Mouse (Mus musculus) embryonic facial prominence, embryonic 15.5 days (tissue): ENCODE results near the gene Tcp11l2. TPM values are rescaled to one million over a fixed set of nuclear protein-coding genes. Genes with fewer than 3 reads are reported as not detected.

ENCODE experiments used
- ATAC-seq: fragments of 200-750 bp; cut with Nextera tagmentation; 2 replicates; pipeline ENCODE4 v1.8.0; 2017; ENCODE audit warnings: low read depth, moderate TSS enrichment; ENCODE audit not compliant: insufficient number of reproducible peaks, low FRiP score, low TSS enrichment
- H3K27ac ChIP-seq: fragments of 300-500 bp; sonication (generic); replicated peaks from 2 replicates; pipeline ENCODE4 v1.5.1; 2015; ENCODE audit warnings: mild to moderate bottlenecking, inconsistent platforms
- H3K27me3 ChIP-seq: fragments of 300-500 bp; sonication (generic); 2 replicates; pipeline ENCODE4 v1.6.1; 2015; ENCODE audit warnings: inconsistent platforms
- H3K36me3 ChIP-seq: fragments of 300-500 bp; sonication (generic); 2 replicates; pipeline ENCODE4 v1.6.1; 2015; ENCODE audit warnings: mild to moderate bottlenecking, inconsistent platforms
- H3K4me1 ChIP-seq: fragments of 300-500 bp; sonication (generic); 2 replicates; pipeline ENCODE4 v1.6.1; 2015; ENCODE audit warnings: inconsistent platforms
- H3K4me2 ChIP-seq: fragments of 300-500 bp; sonication (generic); replicated peaks from 2 replicates; pipeline ENCODE4 v1.6.1; 2015; ENCODE audit warnings: mild to moderate bottlenecking, inconsistent platforms
- H3K4me3 ChIP-seq: fragments of 300-500 bp; sonication (generic); replicated peaks from 2 replicates; pipeline ENCODE4 v1.5.1; 2015; ENCODE audit warnings: mild to moderate bottlenecking, inconsistent platforms
- H3K9ac ChIP-seq: fragments of 300-500 bp; sonication (generic); 2 replicates; pipeline ENCODE4 v1.6.1; 2015; ENCODE audit warnings: inconsistent platforms
- H3K9me3 ChIP-seq: fragments of 300-500 bp; sonication (generic); replicated peaks from 2 replicates; pipeline ENCODE4 v1.6.1; 2016; ENCODE audit warnings: inconsistent platforms
- WGBS: fragments of 180-500 bp; shearing (Covaris S2); methylation state at CpG from one replicate; pipeline ENCODE4 v1.1.7; 2015; 5-methylcytosine and 5-hydroxymethylcytosine counted together
- polyA plus RNA-seq: library from polyadenylated mRNA; unstranded; fragments of >200 nt; fragmentation: Nextera tagmentation; extraction: Ambion mirVana; gene quantifications from 2 replicates; pipeline ENCODE4 v1.2.1, GENCODE M21; 2015

The Tcp11l2 gene
- polyA plus RNA-seq, 1 experiment from 2014 or later: 22.4 TPM

- Histone ChIP-seq H3K9ac (no peak overlapping the region), H3K4me1 (0 out of 2 replicates have a peak, but pooled peaks cover 6% of the 10 kb centered on the region), H3K9me3 (no peaks in the 10 kb centered on the region), H3K4me3 (no peak overlapping the region), H3K36me3 (no peaks in the 10 kb centered on the region), H3K4me2 (no peak overlapping the region), H3K27ac (no peak overlapping the region), H3K27me3 (no peaks in the 10 kb centered on the region)
- no peak for ATAC-seq
- WGBS: 91% methylated on average over 4 of the region's 4 CpGs
These were observed 16.4 kb upstream of the Tcp11l2 start for GRCm38 (mm10) chr10:84559986-84560385.

GRCm38 (mm10) chr10:84562121-84562520 lies 14.3 kb upstream of the Tcp11l2 start:
- no peaks in the 10 kb centered on the region for H3K36me3 ChIP-seq
- 50% methylated on average over 5 of the region's 5 CpGs for WGBS
- H3K4me3 ChIP-seq: no peak overlapping the region
- H3K9ac ChIP-seq: no peak overlapping the region
- 0 out of 2 replicates have a peak, but pooled peaks cover 11% of the 10 kb centered on the region for H3K4me1 ChIP-seq
- no peak overlapping the region for H3K27ac ChIP-seq
- H3K27me3 ChIP-seq: no peaks in the 10 kb centered on the region
- no peak for ATAC-seq
- H3K9me3 ChIP-seq: no peaks in the 10 kb centered on the region
- no peak overlapping the region for H3K4me2 ChIP-seq

DNA sequence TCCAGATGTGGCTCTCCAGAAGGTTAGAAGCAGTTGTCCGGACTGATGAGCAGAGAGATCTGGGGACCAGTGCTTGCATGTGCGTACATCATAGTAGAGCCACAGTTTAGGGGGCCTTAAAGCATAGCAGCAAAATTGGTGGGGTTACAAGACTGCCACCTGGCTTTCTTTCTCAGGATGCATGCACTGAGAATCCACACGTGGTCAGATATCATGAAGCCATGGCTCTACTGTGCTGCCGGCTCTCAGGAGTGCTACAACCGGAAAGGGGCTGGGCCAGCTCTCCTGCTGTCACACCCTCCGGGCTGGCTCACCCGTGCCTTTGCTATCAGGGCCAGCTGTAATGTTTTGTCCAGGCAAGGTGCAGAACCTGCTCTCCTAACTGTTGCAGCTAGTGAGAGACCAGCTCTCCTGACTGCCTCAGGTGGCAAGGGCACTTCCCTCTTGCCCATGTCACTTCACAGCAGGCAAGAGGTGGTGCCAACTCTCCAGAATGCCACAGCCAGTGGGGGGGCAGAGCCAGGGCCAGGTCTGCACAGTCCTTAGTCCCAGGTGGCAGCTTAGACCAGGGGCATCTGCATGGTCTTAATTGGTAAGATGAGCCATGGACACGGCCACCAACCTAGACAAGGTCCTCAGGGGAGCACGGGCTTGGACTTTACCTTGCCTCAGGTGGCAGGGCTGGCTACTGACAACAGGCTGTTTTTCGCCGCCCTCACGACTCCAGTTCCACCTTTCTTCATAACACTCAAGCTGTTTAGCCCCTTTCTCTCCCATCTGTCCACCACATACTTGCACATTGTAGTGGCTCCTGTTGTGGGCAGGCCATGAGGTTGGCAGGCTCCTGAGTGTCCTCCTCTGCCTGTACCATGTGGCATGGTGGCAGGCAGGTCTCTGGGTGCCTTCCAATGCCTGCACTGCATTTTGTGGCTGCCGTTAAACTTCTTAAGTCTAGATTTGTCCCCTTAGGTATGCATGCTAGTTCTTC lies 13.6 kb upstream of the Tcp11l2 start:
- H3K9ac ChIP-seq: no peak overlapping the region
- H3K36me3 ChIP-seq: no peaks in the 10 kb centered on the region
- peak; percentile 51; the same call in 1 of the 2 replicates for ATAC-seq
- no peaks in the 10 kb centered on the region for H3K27me3 ChIP-seq
- 0 out of 2 replicates have a peak, but pooled peaks cover 11% of the 10 kb centered on the region for H3K4me1 ChIP-seq
- no peak overlapping the region for H3K4me2 ChIP-seq
- 42% methylated on average over 13 of the region's 13 CpGs for WGBS
- H3K9me3 ChIP-seq: no peaks in the 10 kb centered on the region
- no peak overlapping the region for H3K27ac ChIP-seq
- no peak overlapping the region for H3K4me3 ChIP-seq

DNA sequence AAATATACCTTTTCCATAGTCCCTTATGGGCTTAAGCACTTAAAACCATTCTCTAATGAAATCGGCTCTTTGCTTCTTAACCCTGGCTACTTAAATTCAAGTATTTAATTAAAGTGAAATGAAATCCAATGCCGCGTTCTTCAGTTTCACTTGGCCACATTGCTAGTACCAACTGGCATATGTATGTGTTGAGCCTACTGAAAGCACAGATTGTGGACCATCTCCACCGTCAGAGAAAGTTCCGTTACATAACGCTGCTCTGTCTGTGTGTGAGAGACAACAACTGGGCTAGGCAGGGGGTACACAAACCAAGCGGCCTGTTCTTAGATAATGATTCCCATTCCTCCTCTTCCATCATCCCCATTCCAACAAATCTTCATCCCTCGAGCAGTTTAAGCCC lies 12.0 kb upstream of the Tcp11l2 start:
- no peak for ATAC-seq
- Histone ChIP-seq H3K4me1 (0 out of 2 replicates have a peak, but pooled peaks cover 11% of the 10 kb centered on the region), H3K9ac (no peak overlapping the region), H3K4me2 (no peak overlapping the region), H3K9me3 (no peaks in the 10 kb centered on the region), H3K27me3 (no peaks in the 10 kb centered on the region), H3K4me3 (no peak overlapping the region), H3K36me3 (no peaks in the 10 kb centered on the region), H3K27ac (no peak overlapping the region)
- WGBS: 61% methylated on average over 8 of the region's 8 CpGs

DNA sequence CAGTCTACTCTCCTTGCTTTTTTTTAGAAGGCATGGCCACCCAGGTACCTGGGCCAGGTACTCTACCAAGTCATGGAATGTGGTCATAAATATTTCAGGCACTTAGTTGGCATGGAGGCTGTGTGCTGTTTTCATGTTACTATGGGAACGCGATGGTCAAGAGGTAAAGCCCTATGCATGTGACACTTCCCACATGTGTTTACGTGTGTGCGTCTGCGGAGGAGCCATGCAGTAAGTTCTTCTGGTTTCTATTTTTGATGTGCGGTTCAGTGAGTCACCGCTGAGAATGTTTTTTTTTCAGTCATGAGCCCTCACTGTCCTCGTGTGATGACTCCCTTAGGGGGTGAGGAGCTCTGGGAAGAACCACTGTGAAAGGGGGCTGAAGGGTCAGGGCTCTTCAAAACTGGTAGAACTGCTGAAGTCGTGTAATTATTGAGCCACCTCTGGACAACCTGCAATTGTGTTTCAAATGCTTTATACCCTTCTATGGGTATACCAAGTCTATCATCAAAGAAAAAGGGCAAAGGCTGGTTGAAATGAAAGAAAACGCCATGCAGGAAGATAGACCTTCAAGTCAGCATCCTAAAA lies 5.3 kb upstream of the Tcp11l2 start:
- 78% methylated on average over 10 of the region's 10 CpGs for WGBS
- H3K27me3 ChIP-seq: no peaks in the 10 kb centered on the region
- no peak overlapping the region for H3K4me3 ChIP-seq
- no peak overlapping the region for H3K9ac ChIP-seq
- no peak overlapping the region for H3K4me2 ChIP-seq
- ATAC-seq: no peak
- H3K4me1 ChIP-seq: 0 out of 2 replicates have a peak, but pooled peaks cover 4% of the 10 kb centered on the region
- no peak overlapping the region for H3K27ac ChIP-seq
- H3K9me3 ChIP-seq: no peaks in the 10 kb centered on the region
- H3K36me3 ChIP-seq: no peaks in the 10 kb centered on the region

DNA sequence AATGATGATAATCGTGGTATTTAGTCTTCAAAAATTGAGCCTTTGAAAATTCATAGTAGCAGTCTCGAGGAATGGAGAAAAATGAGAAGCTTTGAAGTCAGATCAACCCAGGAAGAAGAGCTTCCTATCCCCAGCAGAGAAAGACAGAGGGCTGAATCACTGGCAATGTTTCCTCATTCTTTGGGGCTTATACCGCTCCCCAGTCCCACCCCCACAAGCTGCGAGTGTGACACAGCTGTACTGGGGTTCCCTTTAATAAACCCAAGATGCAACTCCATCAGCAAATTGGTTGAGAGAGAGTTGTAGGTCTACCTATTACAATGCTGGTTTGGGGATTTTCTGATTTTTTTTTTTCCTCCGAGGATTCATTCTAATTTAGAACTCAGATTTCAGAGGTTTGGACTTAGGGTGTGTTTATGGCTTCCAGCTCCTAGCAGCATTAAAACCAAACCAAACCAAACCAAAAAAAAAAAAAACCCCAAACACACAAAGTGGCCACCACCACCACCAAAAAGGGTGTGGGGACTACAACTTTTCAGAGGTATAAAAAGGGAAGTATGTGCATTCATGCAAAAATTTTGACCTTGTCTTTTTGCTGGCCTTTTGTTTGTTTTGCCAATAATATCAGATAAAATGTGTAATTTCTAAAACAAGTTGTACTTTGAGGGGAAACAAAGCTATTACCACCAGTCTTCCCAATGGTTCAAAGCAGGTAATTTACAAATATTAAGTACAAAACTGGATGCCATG lies 2.6 kb upstream of the Tcp11l2 start:
- ATAC-seq: no peak
- H3K4me1 ChIP-seq: peaks cover 11% of the 10 kb centered on the region
- H3K4me3 ChIP-seq: no peak overlapping the region
- H3K9ac ChIP-seq: no peak overlapping the region
- no peak overlapping the region for H3K4me2 ChIP-seq
- no peak overlapping the region for H3K27ac ChIP-seq
- WGBS: 40% methylated on average over 5 of the region's 5 CpGs
- H3K9me3 ChIP-seq: no peaks in the 10 kb centered on the region
- H3K27me3 ChIP-seq: no peaks in the 10 kb centered on the region
- H3K36me3 ChIP-seq: no peaks in the 10 kb centered on the region

GRCm38 (mm10) chr10:84576029-84576394 lies 414 bp upstream of the Tcp11l2 start:
- Histone ChIP-seq H3K27ac (peak overlapping the region; percentile 78; the same call in 1 of the 2 replicates), H3K4me3 (peak overlapping the region; percentile 91), H3K4me2 (peak overlapping the region; percentile 96), H3K4me1 (peaks cover 11% of the 10 kb centered on the region), H3K9ac (peak overlapping the region; percentile 10; the same call in 1 of the 2 replicates), H3K9me3 (no peaks in the 10 kb centered on the region), H3K36me3 (no peaks in the 10 kb centered on the region), H3K27me3 (no peaks in the 10 kb centered on the region)
- under 1% methylated on average over 14 of the region's 14 CpGs for WGBS
- peak; percentile 79 for ATAC-seq

- ATAC-seq: peak; percentile 20; the same call in 1 of the 2 replicates
- peak overlapping the region; percentile 96 for H3K4me2 ChIP-seq
- no peaks in the 10 kb centered on the region for H3K36me3 ChIP-seq
- WGBS: 1% methylated on average over 38 of the region's 38 CpGs
- peak overlapping the region; percentile 91 for H3K4me3 ChIP-seq
- H3K27me3 ChIP-seq: no peaks in the 10 kb centered on the region
- H3K4me1 ChIP-seq: peaks cover 11% of the 10 kb centered on the region
- H3K27ac ChIP-seq: peak overlapping the region; percentile 78
- H3K9me3 ChIP-seq: no peaks in the 10 kb centered on the region
- H3K9ac ChIP-seq: peak overlapping the region; percentile 50
These were observed 773 bp downstream of the Tcp11l2 start for GRCm38 (mm10) chr10:84577071-84577727.

- H3K27ac ChIP-seq: no peak overlapping the region
- WGBS: 81% methylated on average over 10 of the region's 10 CpGs
These were observed 2.3 kb downstream of the Tcp11l2 start for GRCm38 (mm10) chr10:84578738-84579137.

DNA sequence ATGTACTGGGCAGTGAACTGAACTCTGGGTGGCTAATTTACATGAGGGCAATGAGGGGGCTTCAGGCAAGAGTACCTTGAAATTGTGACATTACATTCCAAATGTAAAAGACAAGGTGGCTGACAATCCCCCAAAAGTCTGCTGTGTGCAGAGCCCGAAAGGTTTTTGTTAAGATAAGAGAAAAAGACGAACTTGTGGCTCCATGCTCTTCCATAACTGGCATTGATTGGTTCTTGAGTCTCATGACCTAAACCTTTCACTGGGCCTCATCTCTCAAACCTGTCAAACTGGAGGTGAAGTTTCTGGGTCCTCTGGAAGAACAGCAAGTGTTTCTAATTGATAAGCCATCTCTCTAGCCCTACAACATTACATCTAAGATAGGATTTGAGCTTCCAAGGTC lies 3.1 kb downstream of the Tcp11l2 start:
- no peak overlapping the region for H3K4me2 ChIP-seq
- WGBS: 78% methylated on average over 2 of the region's 2 CpGs
- no peak for ATAC-seq

More at GRCm38 (mm10) chr10:84578738-84579137, 2.3 kb downstream of the Tcp11l2 start:
- Histone ChIP-seq H3K4me3 (no peak overlapping the region), H3K27me3 (no peaks in the 10 kb centered on the region), H3K4me2 (no peak overlapping the region), H3K9ac (no peak overlapping the region), H3K36me3 (no peaks in the 10 kb centered on the region), H3K4me1 (peaks cover 11% of the 10 kb centered on the region), H3K9me3 (no peaks in the 10 kb centered on the region)
- ATAC-seq: no peak

More for the DNA sequence above, 3.1 kb downstream of the Tcp11l2 start:
- H3K4me3 ChIP-seq: no peak overlapping the region
- H3K9me3 ChIP-seq: no peaks in the 10 kb centered on the region
- H3K27me3 ChIP-seq: no peaks in the 10 kb centered on the region
- no peak overlapping the region for H3K9ac ChIP-seq
- no peaks in the 10 kb centered on the region for H3K36me3 ChIP-seq
- H3K27ac ChIP-seq: no peak overlapping the region
- H3K4me1 ChIP-seq: peaks cover 11% of the 10 kb centered on the region
